Mouse (Mus musculus) gastrocnemius, postnatal 4 days (tissue): ENCODE data around the gene Plxna2. TPM values are rescaled to one million over a fixed set of nuclear protein-coding genes. Genes with fewer than 3 reads are reported as not detected.

ENCODE experiments used
- DNase-seq, 2 experiments: peaks; one replicate each; pipeline ENCODE4 v3.0.0; 2021 to 2022; ENCODE audit warnings: low spot score in 2 of 2, mixed read lengths in 2 of 2
- total RNA-seq, 2 experiments: library from RNA; stranded (reverse); gene quantifications; 2 replicates each; pipeline ENCODE4 v1.2.3; 2021

Gene Plxna2
- total RNA-seq, 2 experiments from 2014 or later, result 27.2 to 31.9 TPM

GRCm38 (mm10) chr1:194622174-194622573 is 4.2 kb downstream of the Plxna2 start:
- no peak for DNase-seq

GRCm38 (mm10) chr1:194622677-194623076 is 4.7 kb downstream of the Plxna2 start:
- DNase-seq, result no peak

GRCm38 (mm10) chr1:194623641-194624040 is 5.6 kb downstream of the Plxna2 start:
- no peak for DNase-seq

GRCm38 (mm10) chr1:194624411-194624810 is 6.4 kb downstream of the Plxna2 start:
- DNase-seq, result no peak

GRCm38 (mm10) chr1:194624973-194625372 is 7.0 kb downstream of the Plxna2 start:
- no peak for DNase-seq

- no peak for DNase-seq
Observed at GRCm38 (mm10) chr1:194626109-194626508, 8.1 kb downstream of the Plxna2 start.

GRCm38 (mm10) chr1:194627286-194627685 is 9.3 kb downstream of the Plxna2 start:
- DNase-seq, result no peak

- no peak for DNase-seq
Observed at GRCm38 (mm10) chr1:194629135-194629689, 11.2 kb downstream of the Plxna2 start.

- no peak for DNase-seq
Observed at GRCm38 (mm10) chr1:194630498-194631056, 12.6 kb downstream of the Plxna2 start.

GRCm38 (mm10) chr1:194631574-194631973 is 13.6 kb downstream of the Plxna2 start:
- DNase-seq, result no peak

- DNase-seq, result no peak
Observed at GRCm38 (mm10) chr1:194632029-194632428, 14.0 kb downstream of the Plxna2 start.

GRCm38 (mm10) chr1:194635411-194635810 is 17.4 kb downstream of the Plxna2 start:
- DNase-seq, result no peak

- DNase-seq, result no peak
Observed at GRCm38 (mm10) chr1:194635942-194636341, 17.9 kb downstream of the Plxna2 start.

- DNase-seq, result no peak
Observed at GRCm38 (mm10) chr1:194637391-194638304, 19.6 kb downstream of the Plxna2 start.

- no peak for DNase-seq
Observed at GRCm38 (mm10) chr1:194641601-194642301, 23.7 kb downstream of the Plxna2 start.

- DNase-seq, result no peak
Observed at GRCm38 (mm10) chr1:194642302-194642787, 24.3 kb downstream of the Plxna2 start.

GRCm38 (mm10) chr1:194643930-194644329 is 25.9 kb downstream of the Plxna2 start:
- no peak for DNase-seq

- DNase-seq, result no peak
Observed at GRCm38 (mm10) chr1:194645898-194646297, 27.9 kb downstream of the Plxna2 start.

GRCm38 (mm10) chr1:194650076-194650475 is 32.1 kb downstream of the Plxna2 start:
- DNase-seq, result no peak

- DNase-seq, result no peak
Observed at GRCm38 (mm10) chr1:194650566-194650965, 32.5 kb downstream of the Plxna2 start.

GRCm38 (mm10) chr1:194651987-194652386 is 34.0 kb downstream of the Plxna2 start:
- no peak for DNase-seq
